Mouse (Mus musculus) neural tube, embryonic 14.5 days (tissue): Measurements from ENCODE around the gene Wdr92. TPM values are rescaled to one million over a fixed set of nuclear protein-coding genes. Genes with fewer than 3 reads are reported as not detected.

Experiments used
- ATAC-seq: fragments of 200-750 bp; cut with Nextera tagmentation; 2 replicates; pipeline ENCODE4 v1.8.0; 2017; ENCODE audit warnings: low read depth, mild to moderate bottlenecking, moderate TSS enrichment, moderate library complexity
- H3K27ac ChIP-seq: fragments of 300-500 bp; sonication (generic); 2 replicates; pipeline ENCODE4 v1.5.1; 2014; ENCODE audit warnings: low read depth, mild to moderate bottlenecking, control low read depth, low read length, moderate library complexity, mixed read lengths
- H3K27me3 ChIP-seq: fragments of 300-500 bp; sonication (generic); 2 replicates; pipeline ENCODE4 v1.6.1; 2014; ENCODE audit warnings: low read length; ENCODE audit not compliant: control insufficient read depth, insufficient read depth
- H3K36me3 ChIP-seq: fragments of 300-500 bp; sonication (generic); 2 replicates; pipeline ENCODE4 v1.6.1; 2014; ENCODE audit warnings: low read length, mixed read lengths; ENCODE audit not compliant: control insufficient read depth, insufficient read depth
- H3K4me1 ChIP-seq: fragments of 300-500 bp; sonication (generic); 2 replicates; pipeline ENCODE4 v1.6.1; 2014; ENCODE audit warnings: low read length; ENCODE audit not compliant: control insufficient read depth, insufficient read depth
- H3K4me2 ChIP-seq: fragments of 300-500 bp; sonication (generic); 2 replicates; pipeline ENCODE4 v1.6.1; 2014; ENCODE audit warnings: mild to moderate bottlenecking, low read depth, low read length, control low read depth
- H3K4me3 ChIP-seq: fragments of 300-500 bp; sonication (generic); 2 replicates; pipeline ENCODE4 v1.5.1; 2014; ENCODE audit warnings: low read depth, low read length, control low read depth, mixed read lengths
- H3K9ac ChIP-seq: fragments of 300-500 bp; sonication (generic); replicated peaks from 2 replicates; pipeline ENCODE4 v1.6.1; 2014; ENCODE audit warnings: low read depth, mild to moderate bottlenecking, control low read depth, low read length, mixed read lengths
- H3K9me3 ChIP-seq: fragments of 300-500 bp; sonication (generic); 2 replicates; pipeline ENCODE4 v1.6.1; 2016; ENCODE audit warnings: low read length; ENCODE audit not compliant: control insufficient read depth
- WGBS: fragments of 180-500 bp; shearing (Covaris S2); extraction: QIAGEN DNeasy Blood & Tissue Kit; methylation state at CpG from one replicate; pipeline ENCODE4 v1.1.7; 2014; 5-methylcytosine and 5-hydroxymethylcytosine counted together
- polyA plus RNA-seq: library from polyadenylated mRNA; unstranded; fragments of >200 nt; fragmentation: Nextera tagmentation; extraction: Ambion mirVana; gene quantifications from 2 replicates; pipeline ENCODE4 v1.2.1, GENCODE M21; 2014

Gene Wdr92
- polyA plus RNA-seq, 1 experiment from 2014 or later: 18.4 TPM

DNA sequence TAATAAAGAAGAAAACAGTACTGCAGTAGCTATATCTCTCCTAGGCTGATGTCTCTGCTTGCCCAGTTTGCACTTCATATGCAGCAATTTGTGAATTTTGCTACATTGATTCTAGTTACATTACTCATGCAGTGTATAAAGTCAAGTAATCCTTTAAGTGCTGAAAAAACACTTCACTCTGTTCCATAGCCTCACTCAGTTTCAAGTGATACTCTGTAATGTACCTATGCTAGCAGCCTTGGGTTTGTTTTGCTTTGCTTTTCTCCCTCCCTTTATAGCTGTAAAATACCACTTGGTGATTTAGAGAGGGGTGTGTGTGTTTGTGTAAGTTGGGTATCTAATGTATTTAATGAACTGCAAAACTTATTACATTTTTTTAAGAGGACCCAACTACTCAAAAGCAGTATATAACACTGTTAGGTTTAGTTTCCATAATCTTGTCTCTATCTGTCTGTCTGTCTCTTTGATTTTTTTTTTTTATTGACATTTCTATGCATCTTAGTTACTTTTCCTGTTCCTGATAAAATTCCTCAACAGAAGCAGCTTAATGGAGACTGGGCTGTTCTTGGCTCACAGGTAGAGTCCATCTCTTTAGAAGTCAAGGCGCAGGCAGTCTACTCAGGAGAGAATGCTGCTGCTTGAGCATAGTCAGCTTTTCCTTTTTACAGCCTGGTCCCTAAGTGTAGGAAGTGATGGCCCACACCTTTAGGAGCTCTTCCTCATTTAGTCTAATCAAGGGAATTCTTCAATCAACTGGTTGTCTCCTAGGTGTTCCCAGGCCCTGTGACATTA is 10.8 kb upstream of the Wdr92 start:
- 100% methylated on average over 1 of the region's 1 CpGs for WGBS
- H3K4me3 ChIP-seq: no peak overlapping the region
- no peak for ATAC-seq
- H3K27me3 ChIP-seq: no peaks in the 10 kb centered on the region
- no peaks in the 10 kb centered on the region for H3K9me3 ChIP-seq
- no peaks in the 10 kb centered on the region for H3K36me3 ChIP-seq
- H3K27ac ChIP-seq: no peak overlapping the region
- H3K4me2 ChIP-seq: no peak overlapping the region
- H3K4me1 ChIP-seq: 0 out of 2 replicates have a peak, but pooled peaks cover 3% of the 10 kb centered on the region
- no peak overlapping the region for H3K9ac ChIP-seq

GRCm38 (mm10) chr11:17172300-17172699 is 9.6 kb upstream of the Wdr92 start:
- H3K27ac ChIP-seq: no peak overlapping the region
- no peak overlapping the region for H3K4me3 ChIP-seq
- no peaks in the 10 kb centered on the region for H3K9me3 ChIP-seq
- no peak overlapping the region for H3K9ac ChIP-seq
- H3K36me3 ChIP-seq: no peaks in the 10 kb centered on the region
- WGBS: 95% methylated on average over 4 of the region's 4 CpGs
- H3K4me1 ChIP-seq: 0 out of 2 replicates have a peak, but pooled peaks cover 3% of the 10 kb centered on the region
- ATAC-seq: no peak
- no peaks in the 10 kb centered on the region for H3K27me3 ChIP-seq
- no peak overlapping the region for H3K4me2 ChIP-seq

- no peak overlapping the region for H3K27ac ChIP-seq
- no peak overlapping the region for H3K4me3 ChIP-seq
- no peaks in the 10 kb centered on the region for H3K27me3 ChIP-seq
- ATAC-seq: no peak
- no peak overlapping the region for H3K4me2 ChIP-seq
- WGBS: 100% methylated on average over 1 of the region's 1 CpGs
- no peaks in the 10 kb centered on the region for H3K9me3 ChIP-seq
- no peaks in the 10 kb centered on the region for H3K36me3 ChIP-seq
- no peak overlapping the region for H3K9ac ChIP-seq
- H3K4me1 ChIP-seq: no peaks in the 10 kb centered on the region
Observed at GRCm38 (mm10) chr11:17176638-17177037, 5.3 kb upstream of the Wdr92 start.

DNA sequence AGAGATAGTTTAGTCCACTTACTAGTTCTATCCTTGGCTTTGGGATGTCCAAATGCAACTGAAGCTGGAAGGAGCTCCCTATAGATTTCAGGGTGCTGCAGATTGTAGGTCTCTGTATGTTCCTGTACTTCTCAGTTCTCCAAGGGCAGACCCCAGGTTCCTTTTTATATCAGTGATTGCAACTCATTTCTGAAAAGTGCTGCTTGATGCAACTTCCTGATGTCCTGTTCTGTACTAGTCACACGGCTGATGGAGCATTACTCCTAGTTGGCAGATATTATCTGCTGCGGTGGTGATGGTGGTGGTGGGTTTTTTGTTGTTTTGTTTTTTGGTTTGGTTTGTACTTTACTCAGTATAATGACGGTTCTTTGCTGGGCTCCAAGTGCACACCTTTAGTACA is 1.2 kb upstream of the Wdr92 start:
- no peak overlapping the region for H3K4me3 ChIP-seq
- ATAC-seq: no peak
- no peak overlapping the region for H3K9ac ChIP-seq
- no peaks in the 10 kb centered on the region for H3K36me3 ChIP-seq
- no peaks in the 10 kb centered on the region for H3K27me3 ChIP-seq
- no peak overlapping the region for H3K27ac ChIP-seq
- WGBS: 92% methylated on average over 3 of the region's 3 CpGs
- no peak overlapping the region for H3K4me2 ChIP-seq
- H3K9me3 ChIP-seq: no peaks in the 10 kb centered on the region
- no peaks in the 10 kb centered on the region for H3K4me1 ChIP-seq

DNA sequence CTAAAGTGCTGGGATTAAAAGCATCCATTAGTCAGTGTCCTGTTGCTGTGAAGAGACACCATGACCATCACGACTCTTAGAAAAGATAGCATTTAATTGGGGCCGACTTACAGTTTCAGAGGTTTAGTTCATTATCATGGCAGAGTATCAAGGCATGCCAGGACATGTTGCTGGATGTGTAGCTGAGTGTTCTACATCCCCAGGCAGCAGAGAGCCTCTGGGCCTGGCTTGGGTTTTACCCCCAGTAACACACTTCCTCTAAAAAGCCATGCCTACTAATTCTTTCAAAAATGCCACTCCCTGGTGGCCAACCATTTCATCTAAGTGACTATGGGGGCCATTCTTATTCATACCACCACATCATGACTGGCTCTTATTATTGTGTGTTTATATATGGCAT is 1.3 kb downstream of the Wdr92 start:
- Histone ChIP-seq H3K36me3 (no peaks in the 10 kb centered on the region), H3K9ac (no peak overlapping the region), H3K4me3 (no peak overlapping the region), H3K9me3 (no peaks in the 10 kb centered on the region), H3K4me2 (no peak overlapping the region), H3K27ac (no peak overlapping the region), H3K27me3 (no peaks in the 10 kb centered on the region), H3K4me1 (no peaks in the 10 kb centered on the region)
- 93% methylated on average over 2 of the region's 2 CpGs for WGBS
- no peak for ATAC-seq

- no peak overlapping the region for H3K4me2 ChIP-seq
- no peak for ATAC-seq
- H3K27ac ChIP-seq: no peak overlapping the region
- H3K4me1 ChIP-seq: no peaks in the 10 kb centered on the region
- no peak overlapping the region for H3K9ac ChIP-seq
- H3K4me3 ChIP-seq: no peak overlapping the region
- no peaks in the 10 kb centered on the region for H3K9me3 ChIP-seq
- WGBS: 86% methylated on average over 3 of the region's 3 CpGs
- no peaks in the 10 kb centered on the region for H3K36me3 ChIP-seq
- H3K27me3 ChIP-seq: no peaks in the 10 kb centered on the region
Observed at GRCm38 (mm10) chr11:17187649-17188048, 5.7 kb downstream of the Wdr92 start.

GRCm38 (mm10) chr11:17188786-17189185 is 6.9 kb downstream of the Wdr92 start:
- WGBS: 13% methylated on average over 3 of the region's 3 CpGs
- H3K27me3 ChIP-seq: no peaks in the 10 kb centered on the region
- H3K4me1 ChIP-seq: no peaks in the 10 kb centered on the region
- H3K9me3 ChIP-seq: no peaks in the 10 kb centered on the region
- ATAC-seq: no peak
- no peak overlapping the region for H3K4me2 ChIP-seq
- no peaks in the 10 kb centered on the region for H3K36me3 ChIP-seq
- H3K4me3 ChIP-seq: no peak overlapping the region
- no peak overlapping the region for H3K27ac ChIP-seq
- no peak overlapping the region for H3K9ac ChIP-seq

DNA sequence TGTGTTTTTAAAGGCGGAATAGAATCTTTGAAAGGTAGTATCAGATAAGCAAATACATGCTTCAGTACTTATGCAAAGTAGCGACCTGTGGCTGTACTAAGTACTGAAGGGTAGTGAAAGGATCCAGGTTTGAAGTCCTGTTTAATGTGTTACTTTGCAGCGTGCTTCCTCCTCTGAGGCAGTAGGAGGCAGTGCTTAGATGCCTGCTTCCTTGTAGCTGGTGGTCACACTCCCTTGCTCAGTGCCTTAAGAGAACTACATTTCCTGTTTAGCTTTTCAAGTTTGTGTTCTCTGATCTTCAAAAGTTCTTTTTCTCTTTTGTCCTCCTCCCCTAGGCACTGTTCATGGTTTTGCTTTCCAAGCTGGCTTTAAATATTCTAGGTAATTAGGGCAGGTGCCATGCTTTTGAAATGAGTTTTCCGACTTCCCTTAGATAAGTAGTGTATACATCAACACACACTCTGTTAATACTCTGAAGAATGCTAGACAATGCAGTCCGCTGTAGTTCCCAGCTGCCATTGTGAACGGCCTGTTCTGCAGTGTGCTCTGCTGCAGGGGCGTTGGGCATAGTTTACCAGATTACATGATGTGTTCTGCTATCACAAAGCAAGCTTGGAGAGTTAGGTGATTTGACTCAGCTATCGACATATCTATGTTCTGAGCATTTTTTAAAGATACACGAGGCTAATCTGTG is 10.4 kb downstream of the Wdr92 start:
- H3K36me3 ChIP-seq: peaks cover 14% of the 10 kb centered on the region
- no peak overlapping the region for H3K4me3 ChIP-seq
- no peak overlapping the region for H3K4me2 ChIP-seq
- H3K27me3 ChIP-seq: no peaks in the 10 kb centered on the region
- no peaks in the 10 kb centered on the region for H3K4me1 ChIP-seq
- H3K9me3 ChIP-seq: no peaks in the 10 kb centered on the region
- 91% methylated on average over 9 of the region's 9 CpGs for WGBS
- H3K27ac ChIP-seq: no peak overlapping the region
- H3K9ac ChIP-seq: no peak overlapping the region
- no peak for ATAC-seq

DNA sequence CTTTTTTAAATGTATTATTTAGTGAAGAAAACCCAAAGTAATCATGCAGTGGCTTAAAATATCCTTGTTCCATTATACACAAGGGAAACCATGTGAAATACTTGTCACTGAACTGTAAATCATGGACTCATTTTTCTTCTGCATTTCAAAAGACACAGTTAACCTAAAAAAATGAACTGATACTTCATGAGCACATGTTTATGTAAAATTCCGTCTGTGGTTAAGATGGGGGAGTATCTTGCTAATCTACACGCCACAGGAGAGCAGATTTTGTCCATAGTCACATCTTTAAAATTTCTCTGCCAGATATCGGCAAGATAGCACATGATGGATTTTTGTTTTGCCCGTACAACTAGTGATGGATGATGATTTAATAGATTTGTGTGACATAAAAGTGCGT is 17.3 kb downstream of the Wdr92 start:
- Histone ChIP-seq H3K4me3 (no peak overlapping the region), H3K36me3 (peaks cover 31% of the 10 kb centered on the region), H3K9ac (no peak overlapping the region), H3K27me3 (no peaks in the 10 kb centered on the region), H3K9me3 (no peaks in the 10 kb centered on the region), H3K4me1 (no peaks in the 10 kb centered on the region), H3K27ac (no peak overlapping the region), H3K4me2 (no peak overlapping the region)
- no peak for ATAC-seq
- 95% methylated on average over 5 of the region's 5 CpGs for WGBS
